Mouse (Mus musculus): ENCODE data around the gene Nthl1. TPM values are rescaled to one million over a fixed set of nuclear protein-coding genes. Genes with fewer than 3 reads are reported as not detected.

Nthl1 gene
- polyA plus RNA-seq, 1 experiment from 2014 or later, result 10.5 TPM

DNA sequence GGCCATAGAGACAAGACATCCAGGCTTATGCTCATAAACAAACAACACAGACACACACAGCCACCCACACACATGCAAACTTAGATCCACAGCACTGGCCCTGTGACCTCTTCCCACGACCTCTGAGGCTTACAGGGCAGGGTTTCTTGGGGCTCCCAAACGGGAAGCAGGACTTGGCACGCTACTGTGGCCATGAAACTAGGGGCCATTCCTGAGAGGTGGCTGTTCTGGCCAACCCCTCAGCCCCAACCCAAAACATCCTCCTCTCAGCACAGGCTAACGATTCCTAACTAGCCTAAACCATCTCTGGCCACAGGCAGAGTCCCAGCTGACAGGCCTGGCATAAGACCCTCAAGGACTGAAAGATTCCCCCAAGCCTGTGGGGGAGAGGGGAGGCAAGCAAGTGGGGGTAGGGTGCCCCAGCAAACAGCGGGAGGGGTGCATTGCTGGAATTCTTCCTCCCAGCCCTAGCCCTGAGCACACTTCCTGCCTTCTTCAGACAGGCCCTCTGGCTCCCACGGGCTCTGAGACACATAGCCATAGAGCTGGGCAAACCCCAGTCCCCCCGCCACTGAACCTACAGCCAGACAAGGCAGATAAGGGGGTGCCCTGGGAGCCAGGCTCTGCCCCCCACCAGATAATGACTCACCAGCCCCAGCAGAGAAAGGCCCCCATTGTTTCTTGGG, 11.7 kb downstream of the Nthl1 start:
- no peaks in the 10 kb centered on the region for H3K9me3 ChIP-seq
- H3K4me1 ChIP-seq, result peaks cover 12% of the 10 kb centered on the region
- H3K36me3 ChIP-seq, result no peaks in the 10 kb centered on the region
- ATAC-seq (ENCODE audit: low FRiP score, low read depth), result no peak
- peak overlapping the region; percentile 24 for H3K4me2 ChIP-seq (replicated peaks)
- 0 out of 2 replicates have a peak overlapping the region, but pooled peaks have one; percentile 8 for H3K9ac ChIP-seq
- H3K27me3 ChIP-seq (replicated peaks), result peaks cover 9% of the 10 kb centered on the region
- H3K27ac ChIP-seq, result no peak overlapping the region
- 45% methylated on average over 7 of the region's 7 CpGs for WGBS
- no peak overlapping the region for H3K4me3 ChIP-seq

- Histone ChIP-seq H3K4me2 (replicated peaks) (peak overlapping the region; percentile 24; the same call in 1 of the 2 replicates), H3K4me3 (no peak overlapping the region), H3K9ac (no peak overlapping the region), H3K4me1 (peaks cover 18% of the 10 kb centered on the region), H3K36me3 (no peaks in the 10 kb centered on the region), H3K9me3 (no peaks in the 10 kb centered on the region), H3K27ac (no peak overlapping the region), H3K27me3 (replicated peaks) (peaks cover 17% of the 10 kb centered on the region)
- ATAC-seq (ENCODE audit: low FRiP score, low read depth), result no peak
- WGBS, result 84% methylated on average over 9 of the region's 9 CpGs
These were observed 12.6 kb downstream of the Nthl1 start for GRCm38 (mm10) chr17:24644875-24645721.

GRCm38 (mm10) chr17:24645916-24646315, 13.4 kb downstream of the Nthl1 start:
- Histone ChIP-seq H3K9me3 (no peaks in the 10 kb centered on the region), H3K4me3 (no peak overlapping the region), H3K4me2 (replicated peaks) (no peak overlapping the region), H3K27ac (no peak overlapping the region), H3K36me3 (no peaks in the 10 kb centered on the region), H3K4me1 (peaks cover 21% of the 10 kb centered on the region), H3K9ac (no peak overlapping the region), H3K27me3 (replicated peaks) (peaks cover 25% of the 10 kb centered on the region)
- no peak for ATAC-seq (ENCODE audit: low FRiP score, low read depth)
- WGBS, result 85% methylated on average over 3 of the region's 3 CpGs

- ATAC-seq (ENCODE audit: low FRiP score, low read depth), result no peak
- Histone ChIP-seq H3K9me3 (no peaks in the 10 kb centered on the region), H3K36me3 (no peaks in the 10 kb centered on the region), H3K4me1 (peaks cover 21% of the 10 kb centered on the region), H3K27ac (no peak overlapping the region), H3K4me2 (replicated peaks) (no peak overlapping the region), H3K27me3 (replicated peaks) (peaks cover 25% of the 10 kb centered on the region), H3K4me3 (no peak overlapping the region), H3K9ac (no peak overlapping the region)
- WGBS, result 89% methylated on average over 4 of the region's 4 CpGs
These were observed 13.9 kb downstream of the Nthl1 start for GRCm38 (mm10) chr17:24646381-24646780.

- Histone ChIP-seq H3K9ac (0 out of 2 replicates have a peak overlapping the region, but pooled peaks have one; percentile 26), H3K4me2 (replicated peaks) (peak overlapping the region; percentile 18; the same call in 1 of the 2 replicates), H3K4me3 (no peak overlapping the region), H3K27ac (no peak overlapping the region), H3K4me1 (peaks cover 21% of the 10 kb centered on the region), H3K27me3 (replicated peaks) (peaks cover 25% of the 10 kb centered on the region), H3K36me3 (no peaks in the 10 kb centered on the region), H3K9me3 (no peaks in the 10 kb centered on the region)
- 80% methylated on average over 11 of the region's 11 CpGs for WGBS
- no peak for ATAC-seq (ENCODE audit: low FRiP score, low read depth)
These were observed 15.0 kb downstream of the Nthl1 start for GRCm38 (mm10) chr17:24647493-24647892.

GRCm38 (mm10) chr17:24648731-24649377, 16.4 kb downstream of the Nthl1 start:
- peak overlapping the region; percentile 95 for H3K4me2 ChIP-seq (replicated peaks)
- no peak overlapping the region for H3K4me3 ChIP-seq
- WGBS, result 74% methylated on average over 10 of the region's 10 CpGs
- peak overlapping the region; percentile 72; the same call in 1 of the 2 replicates for H3K9ac ChIP-seq
- H3K4me1 ChIP-seq, result peaks cover 16% of the 10 kb centered on the region
- no peak overlapping the region for H3K27ac ChIP-seq
- H3K36me3 ChIP-seq, result no peaks in the 10 kb centered on the region
- H3K27me3 ChIP-seq (replicated peaks), result peaks cover 25% of the 10 kb centered on the region
- ATAC-seq (ENCODE audit: low FRiP score, low read depth), result no peak
- no peaks in the 10 kb centered on the region for H3K9me3 ChIP-seq

DNA sequence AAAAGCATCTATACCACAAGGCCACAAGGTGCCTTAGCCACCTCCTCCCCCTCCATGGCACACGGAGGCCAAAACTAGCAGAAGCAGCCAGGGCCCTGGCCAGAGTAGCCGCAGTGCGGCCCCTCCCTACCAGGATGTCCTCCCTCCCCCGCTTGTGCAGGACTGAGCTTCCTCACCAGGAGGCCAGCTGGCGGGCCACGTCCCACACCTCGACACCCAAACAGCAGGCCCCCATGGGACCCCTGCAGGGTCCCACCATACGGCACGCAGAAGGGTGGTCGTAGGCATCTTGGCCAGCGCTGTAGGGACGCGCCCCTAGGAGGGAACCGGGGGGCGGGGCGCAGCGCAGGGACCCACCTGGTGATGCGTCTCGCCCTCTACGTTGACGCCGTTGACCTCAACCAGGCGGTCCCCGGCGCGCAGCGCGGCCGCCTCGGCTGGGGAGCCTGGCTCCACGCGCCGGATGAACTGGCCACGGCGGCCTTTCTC, 17.1 kb downstream of the Nthl1 start:
- Histone ChIP-seq H3K4me1 (peaks cover 12% of the 10 kb centered on the region), H3K4me3 (peak overlapping the region; percentile 59), H3K36me3 (no peaks in the 10 kb centered on the region), H3K27me3 (replicated peaks) (peaks cover 25% of the 10 kb centered on the region), H3K27ac (no peak overlapping the region), H3K4me2 (replicated peaks) (peak overlapping the region; percentile 95), H3K9me3 (no peaks in the 10 kb centered on the region), H3K9ac (peak overlapping the region; percentile 72)
- under 1% methylated on average over 35 of the region's 35 CpGs for WGBS
- peak; percentile 42; the same call in 1 of the 2 replicates for ATAC-seq (ENCODE audit: low FRiP score, low read depth)

DNA sequence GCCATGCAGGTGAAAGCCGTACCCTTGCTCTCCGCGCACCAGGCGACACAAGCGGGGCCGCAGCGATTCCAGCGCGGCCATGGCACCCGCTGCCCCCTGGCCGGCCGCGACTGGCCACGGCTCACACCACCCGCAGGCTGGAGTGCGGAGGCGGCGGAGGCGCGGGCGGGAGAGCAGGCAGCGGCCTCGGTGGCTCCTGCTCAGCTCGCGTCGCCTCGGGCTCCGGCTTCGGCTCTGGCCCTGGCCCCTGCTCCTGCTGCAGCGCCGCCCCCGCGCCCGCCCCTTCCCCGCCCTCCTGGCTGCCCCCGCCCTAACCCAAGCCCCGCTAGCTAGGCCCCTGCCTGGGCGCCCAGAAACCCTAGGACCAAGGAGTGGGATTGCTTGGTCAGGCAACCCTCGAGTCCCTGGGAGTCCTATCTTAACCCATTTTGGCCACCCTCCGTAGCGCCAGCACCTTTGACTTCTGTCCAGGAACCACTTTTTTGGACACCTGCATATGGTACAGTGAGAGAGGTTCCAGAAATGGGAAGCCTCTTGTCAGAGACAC, 17.7 kb downstream of the Nthl1 start, which contains the start of gene Slc9a3r2:
TSS of gene Slc9a3r2 (minus strand) at position 258 of the 547 bp plus-strand sequence.
- 1% methylated on average over 41 of the region's 41 CpGs for WGBS
- peak within 1 kb of the TSS; percentile 72 for H3K9ac ChIP-seq
- peak within 1 kb of the TSS; percentile 95 for H3K4me2 ChIP-seq (replicated peaks)
- peaks cover 12% of the 10 kb centered on the region for H3K4me1 ChIP-seq
- H3K9me3 ChIP-seq, result no peaks in the 10 kb centered on the region
- no peak within 1 kb of the TSS for H3K27ac ChIP-seq
- peaks cover 25% of the 10 kb centered on the region for H3K27me3 ChIP-seq (replicated peaks)
- peak within 1 kb of the TSS; percentile 59 for H3K4me3 ChIP-seq
- ATAC-seq (ENCODE audit: low FRiP score, low read depth), result 0 out of 2 replicates have a peak, but pooled peaks have one; percentile 27
- H3K36me3 ChIP-seq, result no peaks in the 10 kb centered on the region

DNA sequence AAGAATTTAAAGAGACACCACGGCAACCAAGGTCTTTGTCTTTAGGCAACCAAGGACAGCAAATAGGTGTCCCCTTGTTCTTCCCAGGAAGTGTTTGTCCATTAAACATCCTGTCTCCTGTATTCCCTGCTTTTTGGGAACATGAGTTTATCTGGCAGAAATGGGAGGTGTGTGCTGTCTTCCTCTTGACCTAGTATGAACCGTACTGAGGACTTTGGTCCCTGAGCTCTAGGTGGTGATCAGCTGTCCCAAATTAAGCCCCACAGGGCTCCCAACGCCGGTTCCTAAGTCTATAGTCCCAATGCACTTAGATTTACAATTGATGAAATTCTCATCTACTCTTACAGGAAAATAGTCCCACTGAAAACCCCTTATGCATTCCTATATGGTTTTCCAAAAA, 18.3 kb downstream of the Nthl1 start:
- WGBS, result 76% methylated on average over 4 of the region's 4 CpGs
- Histone ChIP-seq H3K27me3 (replicated peaks) (peaks cover 25% of the 10 kb centered on the region), H3K4me2 (replicated peaks) (peak overlapping the region; percentile 95), H3K4me1 (peaks cover 12% of the 10 kb centered on the region), H3K27ac (no peak overlapping the region), H3K36me3 (no peaks in the 10 kb centered on the region), H3K4me3 (no peak overlapping the region), H3K9me3 (no peaks in the 10 kb centered on the region), H3K9ac (0 out of 2 replicates have a peak overlapping the region, but pooled peaks have one; percentile 72)
- no peak for ATAC-seq (ENCODE audit: low FRiP score, low read depth)

GRCm38 (mm10) chr17:24651835-24652234, 19.4 kb downstream of the Nthl1 start:
- peaks cover 12% of the 10 kb centered on the region for H3K4me1 ChIP-seq
- H3K27ac ChIP-seq, result no peak overlapping the region
- H3K4me3 ChIP-seq, result no peak overlapping the region
- no peaks in the 10 kb centered on the region for H3K9me3 ChIP-seq
- ATAC-seq (ENCODE audit: low FRiP score, low read depth), result no peak
- H3K27me3 ChIP-seq (replicated peaks), result peaks cover 34% of the 10 kb centered on the region
- WGBS, result 70% methylated on average over 3 of the region's 3 CpGs
- no peak overlapping the region for H3K9ac ChIP-seq
- no peaks in the 10 kb centered on the region for H3K36me3 ChIP-seq
- H3K4me2 ChIP-seq (replicated peaks), result no peak overlapping the region

DNA sequence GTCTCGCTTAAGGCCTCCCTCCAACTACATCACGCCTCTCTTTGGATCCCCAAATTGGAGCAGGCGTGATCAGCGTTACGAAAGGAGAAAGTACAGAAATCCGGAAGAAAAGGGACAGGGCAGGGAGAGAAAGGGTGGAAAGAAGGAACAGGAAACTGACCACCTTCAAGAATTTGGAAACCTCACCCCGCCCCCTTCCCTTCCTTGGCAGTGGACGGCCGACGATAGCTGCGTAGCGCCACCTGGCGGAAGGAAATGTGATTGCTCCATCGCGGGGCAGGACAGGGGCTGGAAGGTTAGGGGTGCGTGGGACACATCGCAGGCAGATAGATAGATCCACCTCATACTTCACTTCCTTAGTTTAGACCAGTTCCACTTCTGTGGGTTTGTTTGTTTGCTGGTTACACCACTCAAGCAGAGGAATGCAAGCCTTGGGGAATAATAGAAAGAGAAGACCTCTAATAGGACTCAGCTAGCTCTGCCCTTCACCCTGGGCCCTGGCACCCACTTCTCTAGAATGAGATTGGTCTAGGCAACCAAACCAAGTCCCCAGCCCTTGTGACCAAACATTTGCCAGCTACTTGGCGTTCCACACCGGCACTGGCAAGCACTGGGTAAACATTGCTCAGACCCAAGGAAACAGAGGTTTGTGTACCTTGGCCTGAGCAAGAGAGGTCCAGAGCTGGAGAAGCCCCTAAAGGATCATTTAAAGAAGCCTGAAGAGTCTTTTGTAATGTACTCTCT, 21.7 kb downstream of the Nthl1 start:
- no peak overlapping the region for H3K27ac ChIP-seq
- peaks cover 21% of the 10 kb centered on the region for H3K4me1 ChIP-seq
- H3K4me3 ChIP-seq, result no peak overlapping the region
- 4% methylated on average over 19 of the region's 19 CpGs for WGBS
- H3K4me2 ChIP-seq (replicated peaks), result peak overlapping the region; percentile 54
- no peak for ATAC-seq (ENCODE audit: low FRiP score, low read depth)
- H3K36me3 ChIP-seq, result no peaks in the 10 kb centered on the region
- H3K9me3 ChIP-seq, result no peaks in the 10 kb centered on the region
- peaks cover 48% of the 10 kb centered on the region for H3K27me3 ChIP-seq (replicated peaks)
- no peak overlapping the region for H3K9ac ChIP-seq

Data from neural tube, embryonic 12.5 days (tissue).